Mouse (Mus musculus) frontal cortex, postnatal 14 days (tissue): Measurements from ENCODE around the gene Cdkn2d.

Experiments used
- DNase-seq, 2 experiments: peaks; one replicate each; pipeline ENCODE4 v3.0.0; 2022; ENCODE audit warnings: low spot score in 2 of 2

Cdkn2d gene

GRCm38 (mm10) chr9:21244428-21245112, 46.6 kb downstream of the Cdkn2d start:
- DNase-seq: no peak

GRCm38 (mm10) chr9:21243826-21244427, 47.3 kb downstream of the Cdkn2d start:
- DNase-seq: no peak

GRCm38 (mm10) chr9:21241343-21241742, 49.9 kb downstream of the Cdkn2d start:
- peak; percentile 64 to 75 for DNase-seq

GRCm38 (mm10) chr9:21239465-21239848, 51.8 kb downstream of the Cdkn2d start:
- DNase-seq: no peak

GRCm38 (mm10) chr9:21238733-21239464, 52.3 kb downstream of the Cdkn2d start, which contains the start of gene Keap1:
Keap1 (minus strand) TSS chr9:21239361.
- peak; percentile 51 to 66 for DNase-seq
